Mouse (Mus musculus): ENCODE results near the gene Kif22.

DNA sequence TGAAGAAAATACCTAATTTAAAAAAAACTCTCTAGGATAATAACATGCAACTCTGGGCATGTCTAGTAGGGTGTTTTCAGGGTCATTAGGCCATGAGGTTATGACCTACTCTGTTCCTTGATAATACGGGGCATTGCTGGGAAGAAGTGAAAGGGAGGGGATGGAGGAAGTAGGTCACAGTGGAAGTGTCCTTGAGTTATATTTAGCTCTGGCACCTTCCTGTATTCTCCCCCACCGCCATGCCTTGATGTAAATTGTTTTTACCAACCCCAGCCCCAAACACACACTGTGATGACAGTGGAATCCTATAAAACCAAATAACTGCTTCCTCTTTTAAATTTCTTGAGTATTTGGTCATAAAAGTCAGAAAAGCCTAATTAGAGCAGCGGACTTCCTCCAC, 37.8 kb upstream of the Kif22 start:
- TF ChIP-seq CTCF (IDR thresholded peaks at IDR 0.05) = no peak
- no peak for TF ChIP-seq POLR2A (IDR thresholded peaks at IDR 0.05; ENCODE audit: insufficient read depth, low read depth, low read length)
- TF ChIP-seq EP300 (IDR thresholded peaks at IDR 0.05; ENCODE audit: insufficient read depth, low read depth, low read length) = no peak

Measured in heart, adult 2 months (tissue).